In genomic region chr8:13105087-13105881, GRCm38 (mm10) we compare ENCODE assay signal across 8 mouse cellular contexts. TPM values are rescaled to one million over a fixed set of nuclear protein-coding genes. Genes with fewer than 3 reads are reported as not detected.
A peak's percentile ranks its signal among the peaks of the same experiment; 100 is the strongest.
DNase-seq lines count a peak whose midpoint lies in the region; ATAC-seq and TF ChIP-seq lines count a peak whose summit lies in the region.

Pcid2 (minus strand) TSS chr8:13105459.
Cul4a (plus strand) TSS chr8:13105621.

- H3K27ac ChIP-seq in gastrocnemius, adult 2 months: peak within 1 kb of the TSS; percentile 98
- peak within 1 kb of the TSS; percentile 92 for H3K27ac ChIP-seq in hindbrain, postnatal 0 days
- H3K27ac ChIP-seq in left cerebral cortex, adult 2 months: peak within 1 kb of the TSS; percentile 96

- no peaks in the 10 kb centered on the region for H3K36me3 ChIP-seq in hindbrain, postnatal 0 days (ENCODE audit: insufficient read depth, low read length)

- H3K9me3 ChIP-seq in hindbrain, postnatal 0 days (ENCODE audit: low read length): no peaks in the 10 kb centered on the region

- WGBS in hindbrain, postnatal 0 days: 2% methylated on average over 86 of the region's 87 CpGs

- peak within 1 kb of the TSS; percentile 97 for H3K4me2 ChIP-seq in hindbrain, postnatal 0 days (ENCODE audit: low read depth, low read length)

- H3K9ac ChIP-seq in hindbrain, postnatal 0 days (replicated peaks; ENCODE audit: low read length): peak within 1 kb of the TSS; percentile 86

- intact Hi-C loops in gastrocnemius, adult 2 months (cut with DNase I): loop anchor here (2.0 to 10.0 kb wide), 4 partner anchors 42 to 350 kb away; partner anchors contain the start of gene Atp11a
- intact Hi-C loops in left cerebral cortex, adult 2 months (cut with DNase I): loop anchor here (1.0 to 2.0 kb wide), 3 partner anchors 77 to 208 kb away; no protein-coding TSS in a partner anchor

- peak within 1 kb of the TSS; percentile 97 for H3K4me3 ChIP-seq in gastrocnemius, adult 2 months
- peak within 1 kb of the TSS; percentile 78 for H3K4me3 ChIP-seq in hindbrain, postnatal 0 days (ENCODE audit: low read length)
- H3K4me3 ChIP-seq in left cerebral cortex, adult 2 months: peak within 1 kb of the TSS; percentile 97

- no peaks in the 10 kb centered on the region for H3K27me3 ChIP-seq in hindbrain, postnatal 0 days (ENCODE audit: insufficient read depth, low read length)

- TF ChIP-seq CTCF in gastrocnemius, adult 2 months (IDR thresholded peaks at IDR 0.05): peak; percentile 65
- TF ChIP-seq CTCF in hindbrain, postnatal 0 days (IDR thresholded peaks at IDR 0.05; ENCODE audit: low read depth): peak; percentile 71
- peak; percentile 60 for TF ChIP-seq CTCF in left cerebral cortex, adult 2 months (IDR thresholded peaks at IDR 0.05)

- peak; percentile 97 for DNase-seq in WW6 (ENCODE audit: low read depth, low spot score)
- peak; percentile 91 to 98 for DNase-seq in cerebellum, postnatal 4 days (ENCODE audit: low spot score in 2 of 2)
- peak; percentile 98 for DNase-seq in gastrocnemius, adult 2 months
- peak; percentile 99 for DNase-seq in hindbrain, postnatal 0 days (ENCODE audit: low spot score)
- peak; percentile 96 to 97 for DNase-seq in left cerebral cortex, adult 2 months (ENCODE audit: extremely low spot score in 1 of 2, low spot score in 2 of 2)
- peak; percentile 95 to 96 for DNase-seq in right cerebral cortex, adult 2 months (ENCODE audit: low spot score in 2 of 2)
- peak; percentile 98 for DNase-seq in urinary bladder, postnatal 14 days (ENCODE audit: low spot score)

- H3K4me1 ChIP-seq in hindbrain, postnatal 0 days (ENCODE audit: insufficient read depth, low read length): peaks cover 7% of the 10 kb centered on the region

- peak; percentile 95 for ATAC-seq in hindbrain, postnatal 0 days
- ATAC-seq in megakaryocyte, adult 5-6 weeks (ENCODE audit: poor library complexity, severe bottlenecking): peak; percentile 90

RNA-seq across cellular contexts. Expression of gene Pcid2, which starts in this region (rescaled TPM):
- total RNA-seq in gastrocnemius, adult 2 months (2021): 1 to 10 TPM; 7.4 to 7.7 TPM
- total RNA-seq in hindbrain, postnatal 0 days (2014; rRNA removed): 28.6 and 29.1 TPM in 2 replicates
- 29.3 and 31.5 TPM in 2 replicates for polyA plus RNA-seq in hindbrain, postnatal 0 days (2015; fragmentation: Nextera tagmentation; extraction: Ambion mirVana)
- 10 to 100 TPM; 27.8 to 30.7 TPM for total RNA-seq in left cerebral cortex, adult 2 months (2021)
- 17.0 and 21.2 TPM in 2 replicates for total RNA-seq in megakaryocyte, adult 5-6 weeks (2015)
- total RNA-seq in megakaryocyte, adult 5-6 weeks (2017): 14.0 and 14.1 TPM in 2 replicates

RNA-seq across cellular contexts. Expression of gene Cul4a, which starts in this region (rescaled TPM):
- 10 to 100 TPM; 67.6 to 68.5 TPM for total RNA-seq in gastrocnemius, adult 2 months (2021)
- 118 and 127 TPM in 2 replicates for total RNA-seq in hindbrain, postnatal 0 days (2014; rRNA removed)
- polyA plus RNA-seq in hindbrain, postnatal 0 days (2015; fragmentation: Nextera tagmentation; extraction: Ambion mirVana): 57.9 and 60.6 TPM in 2 replicates
- total RNA-seq in left cerebral cortex, adult 2 months (2021): 10 to 100 TPM; 53.4 to 54.0 TPM
- 57.4 and 60.7 TPM in 2 replicates for total RNA-seq in megakaryocyte, adult 5-6 weeks (2015)
- total RNA-seq in megakaryocyte, adult 5-6 weeks (2017): 56.9 and 57.9 TPM in 2 replicates

Comparison
In these comparisons a context has a peak if more than half of its experiments do, and no peak if none do; other contexts are left out.
1. Peak in every context shown above with its lines: DNase-seq, ATAC-seq, H3K4me3 ChIP-seq and H3K27ac ChIP-seq.